ENCODE assay signal across 8 mouse cellular contexts in the genomic region with DNA sequence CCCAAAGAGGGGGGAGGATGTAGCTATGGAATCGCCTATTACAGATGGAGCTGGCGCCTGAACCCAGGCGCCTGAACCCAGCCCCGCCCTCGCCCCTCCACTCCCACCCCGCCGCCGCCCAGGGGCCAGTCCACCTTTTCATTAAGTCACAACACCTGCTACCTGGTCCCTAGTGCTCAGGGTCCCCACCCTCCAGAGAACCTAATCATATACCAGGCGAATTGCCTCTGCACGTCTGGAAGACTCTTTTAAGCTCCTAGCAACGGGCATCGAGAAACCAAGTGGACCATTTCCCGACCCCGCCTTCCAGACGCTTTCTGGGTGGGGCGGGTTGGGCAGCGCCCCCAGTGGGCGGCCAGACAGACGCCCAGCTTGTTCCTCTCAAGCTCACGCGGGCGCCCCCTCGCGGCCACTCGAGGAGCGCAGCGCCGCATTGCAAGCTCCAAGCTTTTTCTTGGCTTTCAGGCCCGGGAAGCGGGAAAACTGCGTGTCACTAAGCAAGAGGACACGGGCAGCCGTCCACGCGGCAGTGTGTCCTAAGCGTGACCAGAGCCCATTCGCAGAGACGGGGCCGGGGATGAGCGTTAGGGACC. TPM values are rescaled to one million over a fixed set of nuclear protein-coding genes. Genes with fewer than 3 reads are reported as not detected.
DNase-seq lines count a peak whose midpoint lies in the region; ATAC-seq lines count a peak whose summit lies in the region.

No protein-coding gene starts in this region.

- peak overlapping the region; percentile 98 for H3K27ac ChIP-seq in hindbrain, embryonic 15.5 days (replicated peaks)

- H3K36me3 ChIP-seq in hindbrain, embryonic 15.5 days, result no peaks in the 10 kb centered on the region

- H3K27me3 ChIP-seq in hindbrain, embryonic 15.5 days, result no peaks in the 10 kb centered on the region

- DNase-seq in WW6 (ENCODE audit: low read depth, low spot score), result peak; percentile 84
- peak; percentile 97 for DNase-seq in cerebellum, postnatal 36 days
- peak; percentile 94 to 97 for DNase-seq in frontal cortex, postnatal 36 days (ENCODE audit: low spot score in 2 of 2)
- DNase-seq in left cerebral cortex, adult 11 months (ENCODE audit: low spot score), result peak; percentile 91
- peak; percentile 94 for DNase-seq in lung, postnatal 4 days
- DNase-seq in retina, postnatal 7 days (ENCODE audit: low read depth, low spot score), result peak; percentile 95
- peak; percentile 95 for DNase-seq in urinary bladder, postnatal 14 days (ENCODE audit: low spot score)

- peak; percentile 77; the same call in 1 of the 2 replicates for ATAC-seq in hindbrain, embryonic 15.5 days (ENCODE audit: low FRiP score, low read depth)

- under 1% methylated on average over 40 of the region's 40 CpGs for WGBS in hindbrain, embryonic 15.5 days

- H3K4me1 ChIP-seq in hindbrain, embryonic 15.5 days (replicated peaks), result peaks cover 29% of the 10 kb centered on the region

- H3K4me2 ChIP-seq in hindbrain, embryonic 15.5 days, result peak overlapping the region; percentile 80

- H3K9ac ChIP-seq in hindbrain, embryonic 15.5 days, result peak overlapping the region; percentile 91

- H3K4me3 ChIP-seq in hindbrain, embryonic 15.5 days, result peak overlapping the region; percentile 75

- H3K9me3 ChIP-seq in hindbrain, embryonic 15.5 days, result no peaks in the 10 kb centered on the region

RNA-seq across cellular contexts. Expression of a gene that starts 0.6 kb away (rescaled TPM):
- 14.1 and 15.8 TPM in 2 replicates for polyA plus RNA-seq in hindbrain, embryonic 15.5 days (2015; fragmentation: Nextera tagmentation; extraction: Ambion mirVana)

Comparison
In these comparisons a context has a peak if more than half of its experiments do, and no peak if none do; other contexts are left out.
1. Peak in every context shown above with its lines: DNase-seq, ATAC-seq, H3K4me3 ChIP-seq and H3K27ac ChIP-seq.